Mouse (Mus musculus): ENCODE measurements around the gene Rab17. TPM values are rescaled to one million over a fixed set of nuclear protein-coding genes. Genes with fewer than 3 reads are reported as not detected.
A peak's percentile ranks its signal among the peaks of the same experiment; 100 is the strongest.

The Rab17 gene
- polyA plus RNA-seq, 1 experiment from 2014 or later = 0.11 TPM

GRCm38 (mm10) chr1:90956245-90957096 lies 13.0 kb downstream of the Rab17 start:
- H3K4me2 ChIP-seq (ENCODE audit: low read length) = no peak overlapping the region
- ATAC-seq = peak; percentile 86; the same call in 1 of the 2 replicates
- no peaks in the 10 kb centered on the region for H3K9me3 ChIP-seq (replicated peaks; ENCODE audit: control insufficient read depth, low read length)
- H3K4me1 ChIP-seq (ENCODE audit: control insufficient read depth, insufficient read depth, low read length) = no peaks in the 10 kb centered on the region
- no peak overlapping the region for H3K4me3 ChIP-seq (ENCODE audit: low read depth, low read length)
- H3K27ac ChIP-seq (ENCODE audit: low read depth, low read length) = no peak overlapping the region
- H3K9ac ChIP-seq (ENCODE audit: low read length) = no peak overlapping the region
- H3K36me3 ChIP-seq (ENCODE audit: control insufficient read depth, insufficient read depth, low read length) = no peaks in the 10 kb centered on the region
- DNase-seq (ENCODE audit: low spot score) = peak; percentile 89
- H3K27me3 ChIP-seq (replicated peaks; ENCODE audit: control insufficient read depth, insufficient read depth, low read length) = no peaks in the 10 kb centered on the region
- 36% methylated on average over 7 of the region's 7 CpGs for WGBS

GRCm38 (mm10) chr1:90953688-90954087 lies 15.8 kb downstream of the Rab17 start:
- Histone ChIP-seq H3K27ac (ENCODE audit: low read depth, low read length) (no peak overlapping the region), H3K9me3 (replicated peaks; ENCODE audit: control insufficient read depth, low read length) (no peaks in the 10 kb centered on the region), H3K36me3 (ENCODE audit: control insufficient read depth, insufficient read depth, low read length) (no peaks in the 10 kb centered on the region), H3K27me3 (replicated peaks; ENCODE audit: control insufficient read depth, insufficient read depth, low read length) (no peaks in the 10 kb centered on the region), H3K9ac (ENCODE audit: low read length) (no peak overlapping the region), H3K4me1 (ENCODE audit: control insufficient read depth, insufficient read depth, low read length) (no peaks in the 10 kb centered on the region), H3K4me2 (ENCODE audit: low read length) (no peak overlapping the region), H3K4me3 (ENCODE audit: low read depth, low read length) (no peak overlapping the region)
- no peak for DNase-seq (ENCODE audit: low spot score)
- no peak for ATAC-seq
- WGBS = 73% methylated on average over 11 of the region's 11 CpGs

GRCm38 (mm10) chr1:90952808-90953207 lies 16.7 kb downstream of the Rab17 start, which contains the start of gene Prlh:
Gene Prlh, plus strand, starts transcription at chr1:90953108.
- Histone ChIP-seq H3K4me3 (ENCODE audit: low read depth, low read length) (no peak within 1 kb of the TSS), H3K4me2 (ENCODE audit: low read length) (no peak within 1 kb of the TSS), H3K27ac (ENCODE audit: low read depth, low read length) (no peak within 1 kb of the TSS), H3K9ac (ENCODE audit: low read length) (no peak within 1 kb of the TSS), H3K4me1 (ENCODE audit: control insufficient read depth, insufficient read depth, low read length) (no peaks in the 10 kb centered on the region), H3K36me3 (ENCODE audit: control insufficient read depth, insufficient read depth, low read length) (no peaks in the 10 kb centered on the region), H3K27me3 (replicated peaks; ENCODE audit: control insufficient read depth, insufficient read depth, low read length) (no peaks in the 10 kb centered on the region), H3K9me3 (replicated peaks; ENCODE audit: control insufficient read depth, low read length) (no peaks in the 10 kb centered on the region)
- DNase-seq (ENCODE audit: low spot score) (no peak), ATAC-seq (no peak)
- 83% methylated on average over 8 of the region's 8 CpGs for WGBS

GRCm38 (mm10) chr1:90951670-90952069 lies 17.8 kb downstream of the Rab17 start:
- 85% methylated on average over 7 of the region's 7 CpGs for WGBS
- no peaks in the 10 kb centered on the region for H3K4me1 ChIP-seq (ENCODE audit: control insufficient read depth, insufficient read depth, low read length)
- H3K27ac ChIP-seq (ENCODE audit: low read depth, low read length) = no peak overlapping the region
- DNase-seq (ENCODE audit: low spot score) (no peak), ATAC-seq (no peak)
- H3K36me3 ChIP-seq (ENCODE audit: control insufficient read depth, insufficient read depth, low read length) = no peaks in the 10 kb centered on the region
- no peaks in the 10 kb centered on the region for H3K9me3 ChIP-seq (replicated peaks; ENCODE audit: control insufficient read depth, low read length)
- H3K4me2 ChIP-seq (ENCODE audit: low read length) = no peak overlapping the region
- H3K27me3 ChIP-seq (replicated peaks; ENCODE audit: control insufficient read depth, insufficient read depth, low read length) = no peaks in the 10 kb centered on the region
- H3K9ac ChIP-seq (ENCODE audit: low read length) = no peak overlapping the region
- no peak overlapping the region for H3K4me3 ChIP-seq (ENCODE audit: low read depth, low read length)

- Histone ChIP-seq H3K9ac (ENCODE audit: low read length) (no peak overlapping the region), H3K36me3 (ENCODE audit: control insufficient read depth, insufficient read depth, low read length) (no peaks in the 10 kb centered on the region), H3K27me3 (replicated peaks; ENCODE audit: control insufficient read depth, insufficient read depth, low read length) (no peaks in the 10 kb centered on the region), H3K4me2 (ENCODE audit: low read length) (no peak overlapping the region), H3K4me3 (ENCODE audit: low read depth, low read length) (no peak overlapping the region), H3K27ac (ENCODE audit: low read depth, low read length) (no peak overlapping the region), H3K4me1 (ENCODE audit: control insufficient read depth, insufficient read depth, low read length) (no peaks in the 10 kb centered on the region), H3K9me3 (replicated peaks; ENCODE audit: control insufficient read depth, low read length) (no peaks in the 10 kb centered on the region)
- 82% methylated on average over 9 of the region's 9 CpGs for WGBS
- no peak for ATAC-seq
- DNase-seq (ENCODE audit: low spot score) = no peak
Measured at GRCm38 (mm10) chr1:90949309-90949708, 20.2 kb downstream of the Rab17 start.

- Histone ChIP-seq H3K4me3 (ENCODE audit: low read depth, low read length) (no peak overlapping the region), H3K9ac (ENCODE audit: low read length) (no peak overlapping the region), H3K9me3 (replicated peaks; ENCODE audit: control insufficient read depth, low read length) (no peaks in the 10 kb centered on the region), H3K4me2 (ENCODE audit: low read length) (no peak overlapping the region), H3K4me1 (ENCODE audit: control insufficient read depth, insufficient read depth, low read length) (no peaks in the 10 kb centered on the region), H3K27ac (ENCODE audit: low read depth, low read length) (no peak overlapping the region), H3K36me3 (ENCODE audit: control insufficient read depth, insufficient read depth, low read length) (no peaks in the 10 kb centered on the region), H3K27me3 (replicated peaks; ENCODE audit: control insufficient read depth, insufficient read depth, low read length) (no peaks in the 10 kb centered on the region)
- WGBS = 68% methylated on average over 2 of the region's 2 CpGs
- ATAC-seq (no peak), DNase-seq (ENCODE audit: low spot score) (no peak)
Measured at GRCm38 (mm10) chr1:90947252-90947651, 22.2 kb downstream of the Rab17 start.

- Histone ChIP-seq H3K36me3 (ENCODE audit: control insufficient read depth, insufficient read depth, low read length) (no peaks in the 10 kb centered on the region), H3K9me3 (replicated peaks; ENCODE audit: control insufficient read depth, low read length) (no peaks in the 10 kb centered on the region), H3K27me3 (replicated peaks; ENCODE audit: control insufficient read depth, insufficient read depth, low read length) (no peaks in the 10 kb centered on the region), H3K27ac (ENCODE audit: low read depth, low read length) (no peak overlapping the region), H3K4me2 (ENCODE audit: low read length) (no peak overlapping the region), H3K4me3 (ENCODE audit: low read depth, low read length) (no peak overlapping the region), H3K4me1 (ENCODE audit: control insufficient read depth, insufficient read depth, low read length) (no peaks in the 10 kb centered on the region), H3K9ac (ENCODE audit: low read length) (no peak overlapping the region)
- WGBS = 56% methylated on average over 10 of the region's 10 CpGs
- no peak for ATAC-seq
- no peak for DNase-seq (ENCODE audit: low spot score)
Measured at GRCm38 (mm10) chr1:90945171-90945570, 24.3 kb downstream of the Rab17 start.

GRCm38 (mm10) chr1:90939980-90940379 lies 29.5 kb downstream of the Rab17 start:
- no peaks in the 10 kb centered on the region for H3K27me3 ChIP-seq (replicated peaks; ENCODE audit: control insufficient read depth, insufficient read depth, low read length)
- no peak overlapping the region for H3K9ac ChIP-seq (ENCODE audit: low read length)
- no peak overlapping the region for H3K4me2 ChIP-seq (ENCODE audit: low read length)
- no peaks in the 10 kb centered on the region for H3K36me3 ChIP-seq (ENCODE audit: control insufficient read depth, insufficient read depth, low read length)
- no peak for ATAC-seq
- H3K9me3 ChIP-seq (replicated peaks; ENCODE audit: control insufficient read depth, low read length) = no peaks in the 10 kb centered on the region
- no peaks in the 10 kb centered on the region for H3K4me1 ChIP-seq (ENCODE audit: control insufficient read depth, insufficient read depth, low read length)
- H3K27ac ChIP-seq (ENCODE audit: low read depth, low read length) = no peak overlapping the region
- no peak for DNase-seq (ENCODE audit: low spot score)
- WGBS = 87% methylated on average over 4 of the region's 4 CpGs
- H3K4me3 ChIP-seq (ENCODE audit: low read depth, low read length) = no peak overlapping the region

GRCm38 (mm10) chr1:90936990-90937389 lies 32.5 kb downstream of the Rab17 start:
- no peaks in the 10 kb centered on the region for H3K9me3 ChIP-seq (replicated peaks; ENCODE audit: control insufficient read depth, low read length)
- 62% methylated on average over 9 of the region's 9 CpGs for WGBS
- no peak overlapping the region for H3K4me3 ChIP-seq (ENCODE audit: low read depth, low read length)
- no peak overlapping the region for H3K9ac ChIP-seq (ENCODE audit: low read length)
- H3K27me3 ChIP-seq (replicated peaks; ENCODE audit: control insufficient read depth, insufficient read depth, low read length) = no peaks in the 10 kb centered on the region
- H3K27ac ChIP-seq (ENCODE audit: low read depth, low read length) = no peak overlapping the region
- DNase-seq (ENCODE audit: low spot score) (no peak), ATAC-seq (no peak)
- H3K4me2 ChIP-seq (ENCODE audit: low read length) = no peak overlapping the region
- H3K36me3 ChIP-seq (ENCODE audit: control insufficient read depth, insufficient read depth, low read length) = no peaks in the 10 kb centered on the region
- H3K4me1 ChIP-seq (ENCODE audit: control insufficient read depth, insufficient read depth, low read length) = no peaks in the 10 kb centered on the region
